Mouse (Mus musculus): ENCODE data around the gene Krba1. TPM values are rescaled to one million over a fixed set of nuclear protein-coding genes. Genes with fewer than 3 reads are reported as not detected.
A peak's percentile ranks its signal among the peaks of the same experiment; 100 is the strongest.

The Krba1 gene
- polyA plus RNA-seq, 1 experiment from 2014 or later: 19.6 TPM

GRCm38 (mm10) chr6:48452771-48453170 is 57.4 kb downstream of the Krba1 start:
- H3K27me3 ChIP-seq (replicated peaks; ENCODE audit: control insufficient read depth, insufficient read depth, low read length): no peaks in the 10 kb centered on the region
- no peaks in the 10 kb centered on the region for H3K36me3 ChIP-seq (ENCODE audit: control insufficient read depth, insufficient read depth, low read length)
- DNase-seq (ENCODE audit: low spot score): no peak
- no peak for ATAC-seq (replicated peaks; ENCODE audit: low FRiP score, low TSS enrichment, low read depth)
- no peaks in the 10 kb centered on the region for H3K9me3 ChIP-seq (ENCODE audit: control insufficient read depth, low read length)
- H3K4me1 ChIP-seq (replicated peaks; ENCODE audit: control insufficient read depth, insufficient read depth, low read length): no peaks in the 10 kb centered on the region
- no peak overlapping the region for H3K4me3 ChIP-seq (ENCODE audit: low read depth, low read length)
- H3K9ac ChIP-seq (ENCODE audit: low read length): no peak overlapping the region
- H3K27ac ChIP-seq (ENCODE audit: low read depth): no peak overlapping the region
- no peak overlapping the region for H3K4me2 ChIP-seq (ENCODE audit: low read length)
- WGBS: 73% methylated on average over 3 of the region's 3 CpGs

DNA sequence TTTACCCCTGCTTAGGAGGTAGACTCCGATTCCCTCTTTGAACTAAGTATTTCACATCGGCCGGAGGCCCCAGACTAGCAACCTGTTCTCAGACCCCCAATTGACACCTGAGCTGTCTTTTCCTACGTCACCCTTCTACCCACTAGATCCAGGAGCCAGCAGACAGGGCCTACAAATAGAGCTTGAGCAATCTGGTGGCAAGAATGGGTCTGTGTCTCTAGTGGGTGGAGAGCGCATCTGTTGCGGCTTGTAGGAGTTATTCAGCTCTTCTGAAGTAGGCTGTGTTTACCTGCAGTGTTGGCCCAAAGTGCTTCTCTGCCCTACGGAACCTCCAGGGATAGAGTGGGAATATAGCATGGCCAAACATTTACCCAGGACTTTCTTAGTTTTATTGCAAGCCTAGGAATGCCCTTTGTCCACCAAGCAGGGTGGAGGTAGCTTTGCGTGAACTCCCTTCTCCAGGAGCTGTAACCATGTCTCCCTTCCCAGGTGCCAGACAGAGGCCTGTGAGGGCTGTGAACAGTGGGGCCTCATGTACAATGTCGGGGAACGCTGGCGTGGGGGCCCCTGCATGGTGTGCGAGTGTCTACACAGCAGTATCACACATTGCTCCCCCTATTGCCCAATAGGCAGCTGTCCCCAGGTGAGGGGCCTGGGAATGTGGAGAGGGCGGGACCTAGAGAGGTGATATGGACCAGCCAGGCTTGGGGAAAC is 69.7 kb downstream of the Krba1 start:
- 76% methylated on average over 13 of the region's 13 CpGs for WGBS
- 0 out of 2 replicates have a peak, but pooled peaks have one; percentile 49 for ATAC-seq (replicated peaks; ENCODE audit: low FRiP score, low TSS enrichment, low read depth)

DNA sequence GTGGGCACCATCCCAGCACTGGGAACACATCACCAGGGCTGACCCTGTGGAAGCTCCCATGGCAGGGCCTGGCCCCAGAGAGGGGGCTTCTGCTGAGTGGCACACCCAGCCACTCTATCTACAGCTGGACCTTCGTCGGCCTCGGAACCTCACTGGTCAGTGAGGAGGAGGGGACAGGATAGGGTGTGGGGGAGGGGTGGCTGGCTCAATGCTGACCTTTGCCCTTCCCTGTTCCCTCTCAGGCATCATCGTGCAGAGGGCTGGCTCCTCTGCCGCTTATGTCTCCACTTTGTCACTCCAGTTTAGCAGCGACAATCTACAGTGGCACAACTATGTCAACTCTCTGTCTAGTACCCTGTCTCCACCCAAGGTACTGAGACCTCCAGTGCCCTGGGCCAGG is 71.3 kb downstream of the Krba1 start:
- no peak for DNase-seq (ENCODE audit: low spot score)
- H3K27ac ChIP-seq (ENCODE audit: low read depth): no peak overlapping the region
- 29% methylated on average over 6 of the region's 6 CpGs for WGBS
- H3K36me3 ChIP-seq (ENCODE audit: control insufficient read depth, insufficient read depth, low read length): no peaks in the 10 kb centered on the region
- no peak overlapping the region for H3K4me2 ChIP-seq (ENCODE audit: low read length)
- H3K9ac ChIP-seq (ENCODE audit: low read length): no peak overlapping the region
- no peaks in the 10 kb centered on the region for H3K27me3 ChIP-seq (replicated peaks; ENCODE audit: control insufficient read depth, insufficient read depth, low read length)
- H3K4me3 ChIP-seq (ENCODE audit: low read depth, low read length): no peak overlapping the region
- no peaks in the 10 kb centered on the region for H3K9me3 ChIP-seq (ENCODE audit: control insufficient read depth, low read length)
- H3K4me1 ChIP-seq (replicated peaks; ENCODE audit: control insufficient read depth, insufficient read depth, low read length): no peaks in the 10 kb centered on the region
- ATAC-seq (replicated peaks; ENCODE audit: low FRiP score, low TSS enrichment, low read depth): no peak

More for the DNA sequence above, 69.7 kb downstream of the Krba1 start:
- no peaks in the 10 kb centered on the region for H3K4me1 ChIP-seq (replicated peaks; ENCODE audit: control insufficient read depth, insufficient read depth, low read length)
- no peak overlapping the region for H3K9ac ChIP-seq (ENCODE audit: low read length)
- 0 out of 2 replicates have a peak overlapping the region, but pooled peaks have one; percentile 12 for H3K27ac ChIP-seq (ENCODE audit: low read depth)
- H3K36me3 ChIP-seq (ENCODE audit: control insufficient read depth, insufficient read depth, low read length): no peaks in the 10 kb centered on the region
- H3K9me3 ChIP-seq (ENCODE audit: control insufficient read depth, low read length): no peaks in the 10 kb centered on the region
- no peak overlapping the region for H3K4me3 ChIP-seq (ENCODE audit: low read depth, low read length)
- DNase-seq (ENCODE audit: low spot score): peak; percentile 59
- no peaks in the 10 kb centered on the region for H3K27me3 ChIP-seq (replicated peaks; ENCODE audit: control insufficient read depth, insufficient read depth, low read length)
- no peak overlapping the region for H3K4me2 ChIP-seq (ENCODE audit: low read length)

- WGBS: 68% methylated on average over 7 of the region's 7 CpGs
- no peaks in the 10 kb centered on the region for H3K9me3 ChIP-seq (ENCODE audit: control insufficient read depth, low read length)
- no peaks in the 10 kb centered on the region for H3K4me1 ChIP-seq (replicated peaks; ENCODE audit: control insufficient read depth, insufficient read depth, low read length)
- H3K4me2 ChIP-seq (ENCODE audit: low read length): no peak overlapping the region
- H3K9ac ChIP-seq (ENCODE audit: low read length): no peak overlapping the region
- no peak overlapping the region for H3K4me3 ChIP-seq (ENCODE audit: low read depth, low read length)
- ATAC-seq (replicated peaks; ENCODE audit: low FRiP score, low TSS enrichment, low read depth) (no peak), DNase-seq (ENCODE audit: low spot score) (no peak)
- H3K36me3 ChIP-seq (ENCODE audit: control insufficient read depth, insufficient read depth, low read length): no peaks in the 10 kb centered on the region
- no peaks in the 10 kb centered on the region for H3K27me3 ChIP-seq (replicated peaks; ENCODE audit: control insufficient read depth, insufficient read depth, low read length)
- H3K27ac ChIP-seq (ENCODE audit: low read depth): no peak overlapping the region
Measured at GRCm38 (mm10) chr6:48467490-48467889, 72.1 kb downstream of the Krba1 start.

Small RNA genes within 50 kb of the gene (microRNA-seq; reads per million reads assigned to microRNA genes)
- not detected for gene Gm24325

Other genes with a start within 250 kb of the Krba1 start
- 22.4 and 23.1 TPM in 2 replicates for gene Zfp467, start 50.2 kb downstream of the Krba1 start, polyA plus RNA-seq (2014; fragmentation: Nextera tagmentation; extraction: Ambion mirVana)
- gene Sspo, start 52.6 kb downstream of the Krba1 start, polyA plus RNA-seq (2014; fragmentation: Nextera tagmentation; extraction: Ambion mirVana): 0.32 and 0.40 TPM in 2 replicates
- 25.0 and 29.2 TPM in 2 replicates for gene Atp6v0e2, start 142.0 kb downstream of the Krba1 start, polyA plus RNA-seq (2014; fragmentation: Nextera tagmentation; extraction: Ambion mirVana)
- 6.7 and 7.7 TPM in 2 replicates for gene Lrrc61, start 159.2 kb downstream of the Krba1 start, polyA plus RNA-seq (2014; fragmentation: Nextera tagmentation; extraction: Ambion mirVana)
- 69.7 and 73.9 TPM in 2 replicates for gene Rarres2, start 177.2 kb downstream of the Krba1 start, polyA plus RNA-seq (2014; fragmentation: Nextera tagmentation; extraction: Ambion mirVana)
- gene Gm45021, start 194.0 kb downstream of the Krba1 start, polyA plus RNA-seq (2014; fragmentation: Nextera tagmentation; extraction: Ambion mirVana): not detected in 2 replicates
- gene Repin1, start 198.3 kb downstream of the Krba1 start, polyA plus RNA-seq (2014; fragmentation: Nextera tagmentation; extraction: Ambion mirVana): 28.4 and 29.5 TPM in 2 replicates
- not detected in 2 replicates for gene Gm44965, start 198.4 kb downstream of the Krba1 start, polyA plus RNA-seq (2014; fragmentation: Nextera tagmentation; extraction: Ambion mirVana)
- gene Zfp775, start 206.5 kb downstream of the Krba1 start, polyA plus RNA-seq (2014; fragmentation: Nextera tagmentation; extraction: Ambion mirVana): 7.4 and 8.3 TPM in 2 replicates
- 0.70 and 1.0 TPM in 2 replicates for gene AI854703, start 231.2 kb downstream of the Krba1 start, polyA plus RNA-seq (2014; fragmentation: Nextera tagmentation; extraction: Ambion mirVana)